Mouse (Mus musculus) lung, postnatal 0 days (tissue): ENCODE data around the gene Dlgap4.

Experiments used
- CTCF ChIP-seq: IDR thresholded peaks from 2 replicates; pipeline ENCODE4 v1.5.1; 2016; ENCODE audit warnings: antibody characterized with exemption, mild to moderate bottlenecking
- EP300 ChIP-seq: IDR thresholded peaks from 2 replicates; pipeline ENCODE4 v1.6.1; 2016; ENCODE audit warnings: antibody characterized with exemption, mild to moderate bottlenecking, control low read depth

- no peak for TF ChIP-seq CTCF
- TF ChIP-seq EP300: no peak
These were observed 44.7 kb downstream of the Dlgap4 start for GRCm38 (mm10) chr2:156658221-156658620.
